Mouse (Mus musculus) olfactory bulb, adult 2 months (tissue): ENCODE measurements around the gene Tmprss12. TPM values are rescaled to one million over a fixed set of nuclear protein-coding genes. Genes with fewer than 3 reads are reported as not detected.
"Not testable (repeated sequence)": the region's sequence is repeated elsewhere in the genome, so short reads cannot be mapped to it uniquely, and the experiment has no call there.

ENCODE experiments used
- H3K27ac ChIP-seq: fragments of 200-500 bp; 2 replicates; pipeline ENCODE4 v1.5.1; 2012; ENCODE audit warnings: low read depth, low read length; ENCODE audit not compliant: insufficient read depth
- H3K4me1 ChIP-seq: fragments of 200-500 bp; 2 replicates; pipeline ENCODE4 v1.6.1; 2012; ENCODE audit warnings: low read length; ENCODE audit not compliant: control insufficient read depth, insufficient read depth
- H3K4me3 ChIP-seq: fragments of 200-500 bp; 2 replicates; pipeline ENCODE4 v1.5.1; 2012; ENCODE audit warnings: mild to moderate bottlenecking, low read depth, low read length, moderate library complexity; ENCODE audit not compliant: insufficient read depth
- CTCF ChIP-seq: fragments of 200-500 bp; IDR thresholded peaks from 2 replicates; pipeline ENCODE4 v1.5.1; 2012; ENCODE audit warnings: low read depth, mild to moderate bottlenecking, low read length, moderate library complexity; ENCODE audit not compliant: insufficient read depth
- POLR2A ChIP-seq: fragments of 200-500 bp; IDR thresholded peaks from 2 replicates; pipeline ENCODE4 v1.6.1; 2012; ENCODE audit warnings: mild to moderate bottlenecking, low read depth, low read length, moderate library complexity; ENCODE audit not compliant: insufficient read depth
- WGBS: fragments of 180-500 bp; shearing (Covaris S2); methylation state at CpG from one replicate; pipeline ENCODE4 v1.1.7; 2018; 5-methylcytosine and 5-hydroxymethylcytosine counted together
- polyA plus RNA-seq: library from polyadenylated mRNA; stranded (reverse); fragments of >200 nt; gene quantifications from 2 replicates; pipeline ENCODE4 v1.2.4, GENCODE M21; 2012; ENCODE audit warnings: low replicate concordance; ENCODE audit not compliant: missing spikeins, insufficient read depth, insufficient read length

Gene Tmprss12
- polyA plus RNA-seq, 1 experiment, result not detected

DNA sequence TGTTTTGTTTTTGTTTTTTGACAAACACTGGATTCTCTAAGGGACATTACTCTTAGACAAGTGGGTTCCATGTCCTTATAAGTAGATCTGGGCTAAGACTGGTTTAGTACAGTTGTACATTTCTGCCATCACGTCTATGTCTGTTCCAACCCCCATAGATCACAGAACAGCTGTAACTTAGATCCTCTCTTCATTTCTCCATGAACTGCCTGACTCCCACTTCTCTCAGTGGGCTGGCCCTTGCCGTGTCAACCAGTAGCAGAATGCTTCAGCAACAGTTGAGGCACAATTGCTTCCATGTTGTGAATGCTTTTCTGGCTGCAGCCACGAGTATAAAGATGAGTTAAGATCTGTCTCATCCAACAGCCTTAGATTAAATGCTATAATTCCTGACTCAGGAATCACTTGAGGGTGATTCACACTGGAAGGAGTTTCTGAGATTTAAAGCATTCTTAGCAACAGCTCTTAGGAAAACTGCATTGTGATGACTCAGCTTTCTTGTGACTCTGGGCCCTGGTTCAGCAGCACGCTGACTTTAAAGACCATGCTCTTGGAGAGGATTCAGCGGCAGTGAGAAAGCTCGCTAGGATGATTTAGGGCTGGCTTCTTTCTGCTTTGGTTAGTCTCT lies 29.4 kb upstream of the Tmprss12 start:
- H3K27ac ChIP-seq, result peak overlapping the region; percentile 74
- 21% methylated on average over 6 of the region's 6 CpGs for WGBS
- H3K4me1 ChIP-seq, result peaks cover 8% of the 10 kb centered on the region; the same call in 1 of the 2 replicates
- no peak for TF ChIP-seq CTCF
- no peak for TF ChIP-seq POLR2A
- H3K4me3 ChIP-seq, result no peak overlapping the region

DNA sequence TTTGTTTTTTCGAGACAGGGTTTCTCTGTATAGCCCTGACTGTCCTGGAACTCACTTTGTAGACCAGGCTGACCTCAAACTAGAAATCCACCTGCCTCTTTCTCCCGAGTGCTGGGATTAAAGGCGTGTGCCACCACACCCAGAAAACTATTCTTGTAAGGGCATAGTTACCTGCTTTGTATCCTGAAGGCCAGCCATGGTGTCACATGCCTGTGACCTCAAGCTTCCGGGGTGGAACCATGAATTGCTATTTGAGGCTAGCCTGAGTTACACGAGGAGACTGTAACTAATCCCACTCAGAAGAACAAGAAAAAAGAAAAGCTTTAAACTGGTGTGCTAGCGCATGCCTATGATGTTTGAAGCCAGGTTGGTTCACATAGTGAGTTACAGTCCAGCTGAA lies 24.3 kb upstream of the Tmprss12 start:
- TF ChIP-seq CTCF (no peak), POLR2A (no peak)
- no peak overlapping the region for H3K27ac ChIP-seq
- H3K4me1 ChIP-seq, result no peaks in the 10 kb centered on the region
- H3K4me3 ChIP-seq, result no peak overlapping the region
- WGBS, result 83% methylated on average over 6 of the region's 6 CpGs

DNA sequence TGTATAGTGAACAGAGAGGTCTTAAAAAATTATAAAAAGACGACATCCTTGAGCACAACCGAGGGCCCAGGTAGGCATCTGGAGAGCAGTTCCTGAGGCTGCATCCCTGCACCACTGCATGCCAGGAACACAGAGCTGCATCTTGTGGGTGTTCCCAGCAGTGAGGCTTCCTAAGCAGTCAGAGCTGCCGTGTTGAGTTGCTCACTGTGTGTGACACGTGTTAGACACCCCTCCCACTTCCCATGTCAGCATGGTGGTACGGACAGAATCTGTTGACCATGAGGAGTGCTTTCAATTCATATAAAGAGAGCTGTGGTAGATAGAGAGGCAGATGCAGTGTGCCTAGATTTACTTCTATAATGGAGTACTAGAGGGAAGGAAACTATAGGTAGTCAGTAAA lies 23.3 kb upstream of the Tmprss12 start:
- no peak overlapping the region for H3K27ac ChIP-seq
- no peak overlapping the region for H3K4me3 ChIP-seq
- TF ChIP-seq CTCF (no peak), POLR2A (no peak)
- 85% methylated on average over 5 of the region's 5 CpGs for WGBS
- no peaks in the 10 kb centered on the region for H3K4me1 ChIP-seq

DNA sequence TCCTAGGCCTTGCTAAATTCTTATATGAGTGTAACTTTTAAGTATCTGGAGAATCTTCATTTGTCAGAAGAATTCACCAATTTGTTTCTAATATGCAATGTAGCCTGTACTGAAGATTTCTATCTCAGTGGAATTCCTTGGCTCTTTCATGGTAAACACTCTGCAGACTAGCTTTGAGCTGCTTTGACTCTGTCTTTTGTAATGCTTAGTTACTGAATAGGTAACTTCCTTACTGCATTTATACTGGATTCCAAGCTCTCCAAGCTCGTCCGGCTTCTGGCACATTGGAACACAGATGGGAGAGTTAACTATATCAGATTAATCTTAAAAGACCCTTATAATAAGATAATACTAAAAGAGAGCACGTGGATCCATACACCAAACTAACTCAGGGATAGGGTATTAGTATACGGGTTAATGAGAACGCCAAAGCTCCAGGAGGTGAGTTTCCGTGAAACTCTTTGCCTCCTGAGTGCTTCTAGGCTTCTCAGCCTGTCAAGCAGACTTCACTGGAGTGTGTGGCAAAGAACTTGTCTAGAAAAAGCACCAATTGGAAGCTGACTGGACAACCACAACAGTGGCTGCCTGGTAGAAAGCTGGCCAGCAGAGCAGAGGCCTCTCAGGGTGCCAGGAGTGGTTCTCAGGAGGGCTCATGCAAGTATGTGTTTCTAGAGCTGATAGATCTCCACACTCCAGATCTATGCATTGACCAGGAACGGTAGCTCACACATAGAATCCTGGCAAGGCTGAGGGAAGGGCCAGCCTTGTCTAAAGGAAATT lies 21.8 kb upstream of the Tmprss12 start:
- no peak overlapping the region for H3K4me3 ChIP-seq
- WGBS, result 93% methylated on average over 7 of the region's 7 CpGs
- H3K4me1 ChIP-seq, result no peaks in the 10 kb centered on the region
- H3K27ac ChIP-seq, result no peak overlapping the region
- no peak for TF ChIP-seq POLR2A

DNA sequence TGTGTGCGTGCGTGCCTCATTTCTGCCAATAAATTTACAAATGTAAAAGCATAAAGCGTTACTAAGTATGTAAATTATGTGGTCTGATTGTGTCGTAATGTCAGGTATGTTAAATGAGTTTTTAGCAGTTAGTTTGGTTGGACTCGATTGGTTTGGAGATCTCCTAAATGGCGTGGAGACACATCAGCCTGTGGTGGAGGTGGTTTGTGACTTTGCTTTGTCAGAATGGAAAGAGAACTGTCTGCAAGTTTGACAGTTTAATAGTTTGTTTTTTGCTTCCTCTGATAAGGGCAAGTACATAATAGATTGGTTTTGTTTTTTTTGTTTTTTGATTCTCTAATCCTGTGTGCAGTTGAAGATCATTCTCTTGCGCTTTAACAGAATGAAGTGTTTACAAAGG lies 20.3 kb upstream of the Tmprss12 start:
- not testable (repeated sequence) for H3K4me1 ChIP-seq, H3K4me3 ChIP-seq, H3K27ac ChIP-seq
- WGBS, result 88% methylated on average over 7 of the region's 7 CpGs

DNA sequence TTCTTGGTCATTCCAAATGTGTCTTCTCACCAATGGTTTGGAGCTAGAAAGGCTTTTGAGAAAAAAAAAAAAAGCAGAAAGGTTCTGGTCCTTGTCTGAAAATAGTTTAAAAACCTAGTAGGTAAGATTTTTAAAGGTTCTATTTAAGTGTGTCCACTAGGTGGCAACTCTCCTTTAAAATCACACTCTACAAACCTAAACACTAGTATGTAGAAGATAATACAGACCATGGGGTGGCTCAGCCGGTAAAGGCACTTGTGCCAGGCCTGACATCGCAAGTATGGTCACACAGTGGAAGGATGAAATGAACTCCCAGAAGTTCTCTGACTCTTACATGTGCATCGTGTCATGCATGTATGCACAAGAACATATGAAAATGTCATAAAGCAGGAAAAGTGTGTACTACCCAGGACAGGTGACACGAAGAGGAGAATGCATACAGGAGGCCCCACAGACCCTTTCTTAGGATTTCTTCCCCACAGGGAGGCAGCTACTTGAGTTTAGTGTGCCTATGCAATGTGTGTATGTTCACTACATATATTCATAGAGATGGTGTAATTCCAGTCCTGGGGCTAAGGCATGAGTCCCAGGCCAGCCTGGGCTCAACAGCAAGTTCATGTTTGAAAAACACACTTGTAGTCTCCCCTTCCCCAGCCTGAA lies 17.3 kb upstream of the Tmprss12 start:
- 19% methylated on average over 4 of the region's 4 CpGs for WGBS
- Histone ChIP-seq H3K4me1 (no peaks in the 10 kb centered on the region), H3K4me3 (no peak overlapping the region), H3K27ac (no peak overlapping the region)
- TF ChIP-seq POLR2A, result no peak
- no peak for TF ChIP-seq CTCF

DNA sequence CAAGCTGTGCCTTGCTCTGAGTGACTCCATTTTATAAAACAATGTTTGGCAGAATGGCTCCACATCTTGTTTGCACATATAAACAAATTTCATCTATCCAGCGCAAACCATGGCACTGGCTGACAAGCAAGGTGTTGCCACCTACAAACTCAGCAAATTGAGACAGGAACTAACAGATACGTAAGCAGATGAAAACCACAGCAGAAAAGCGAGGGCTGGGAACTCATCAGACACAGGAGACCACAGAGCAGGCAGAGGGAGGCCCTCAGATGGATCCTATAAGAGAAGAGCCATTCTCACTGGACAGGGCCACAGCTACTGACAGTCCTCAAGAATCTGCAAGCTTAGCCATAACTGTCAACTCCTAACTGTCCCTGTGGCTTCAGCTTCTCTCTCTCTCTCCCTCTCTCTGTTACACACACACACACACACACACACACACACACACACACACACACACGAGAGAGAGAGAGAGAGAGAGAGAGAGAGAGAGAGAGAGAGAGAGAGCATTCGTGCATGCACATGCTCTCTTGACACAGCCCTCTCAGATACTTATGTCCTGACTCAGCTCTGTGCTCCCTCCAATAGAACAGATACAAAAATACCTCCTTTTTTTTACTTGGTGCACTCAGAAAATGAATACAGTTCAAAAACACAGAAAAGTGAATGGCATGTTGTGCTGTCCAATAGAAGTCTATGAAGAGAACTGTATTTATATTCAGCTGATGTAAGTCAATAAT lies 14.9 kb upstream of the Tmprss12 start:
- WGBS, result 86% methylated on average over 4 of the region's 5 CpGs
- Histone ChIP-seq H3K4me1 (no peaks in the 10 kb centered on the region), H3K4me3 (no peak overlapping the region), H3K27ac (no peak overlapping the region)
- TF ChIP-seq POLR2A (no peak), CTCF (no peak)

DNA sequence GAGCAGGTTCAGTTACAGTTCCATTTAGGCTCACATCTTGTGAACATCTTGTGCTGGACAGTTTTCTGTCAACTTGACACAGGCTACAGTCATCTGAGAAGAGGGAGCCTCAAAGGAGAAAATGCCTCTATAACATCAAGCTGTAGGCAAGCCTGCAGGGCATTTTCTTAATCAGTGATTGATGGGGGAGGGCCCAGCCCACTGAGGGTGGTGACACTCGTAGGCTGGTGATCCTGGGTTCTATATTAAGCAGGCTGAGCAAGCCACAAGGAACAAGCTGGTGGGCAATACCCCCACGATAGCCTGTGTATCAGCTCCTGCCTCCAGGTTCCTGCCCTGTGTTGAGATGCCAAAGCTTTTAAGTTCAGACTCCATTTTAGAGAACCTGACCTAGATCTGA lies 11.7 kb upstream of the Tmprss12 start:
- 75% methylated on average over 2 of the region's 2 CpGs for WGBS
- no peak overlapping the region for H3K27ac ChIP-seq
- H3K4me1 ChIP-seq, result no peaks in the 10 kb centered on the region
- no peak for TF ChIP-seq CTCF
- no peak for TF ChIP-seq POLR2A
- no peak overlapping the region for H3K4me3 ChIP-seq

DNA sequence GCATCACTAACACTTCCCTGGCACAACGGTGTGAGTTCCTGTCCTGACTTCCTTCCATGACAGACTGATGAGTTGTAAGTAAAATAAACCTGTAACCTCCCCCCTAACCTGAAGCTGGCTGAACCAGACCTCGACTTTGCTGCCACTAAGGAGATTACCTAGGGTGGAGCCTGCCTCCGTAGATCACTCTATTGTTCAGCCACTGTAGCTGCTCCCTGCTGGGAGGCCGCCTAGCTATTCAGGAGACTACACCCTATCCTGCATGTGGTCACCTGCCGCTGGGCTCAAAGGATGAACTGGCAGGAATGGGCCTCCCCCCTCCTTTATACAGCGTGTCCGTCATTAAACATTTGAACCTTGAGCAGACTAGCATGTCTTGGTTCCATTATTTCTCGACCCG lies 10.9 kb upstream of the Tmprss12 start:
- no peak overlapping the region for H3K4me3 ChIP-seq
- TF ChIP-seq CTCF, result no peak
- no peak for TF ChIP-seq POLR2A
- 34% methylated on average over 9 of the region's 9 CpGs for WGBS
- no peak overlapping the region for H3K27ac ChIP-seq
- no peaks in the 10 kb centered on the region for H3K4me1 ChIP-seq

DNA sequence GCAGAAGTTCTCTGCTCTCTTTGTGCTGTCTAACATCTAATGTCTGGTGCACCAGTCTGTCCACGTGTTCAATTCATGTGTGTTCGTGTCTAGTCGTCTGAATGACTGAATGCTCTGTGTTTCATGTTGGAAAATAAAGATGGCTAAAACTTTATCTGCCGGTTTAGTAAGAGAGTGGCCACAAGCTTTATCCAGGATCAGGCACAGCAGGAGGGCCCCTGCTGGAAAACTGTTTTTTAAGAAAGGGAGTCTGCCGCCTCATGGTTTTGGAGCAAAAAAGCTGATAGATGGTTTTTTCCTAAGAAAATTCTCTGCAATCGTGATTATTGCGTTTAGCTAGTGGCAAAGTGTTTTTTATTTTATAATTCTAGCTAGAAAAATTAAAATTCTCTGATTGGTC lies 10.0 kb upstream of the Tmprss12 start:
- not testable (repeated sequence) for H3K4me3 ChIP-seq, H3K27ac ChIP-seq, H3K4me1 ChIP-seq
- WGBS, result 50% methylated on average over 7 of the region's 7 CpGs
